In genomic region chr16:69567420-69568179, GRCm38 (mm10) we compare ENCODE assay signal across 23 mouse cellular contexts.
DNase-seq lines count a peak whose midpoint lies in the region; ATAC-seq and TF ChIP-seq lines count a peak whose summit lies in the region.
"Had no signal": no experiment of that assay in that cellular context is flagged by ENCODE, and none has a peak within 500 bp of the region (broad histone marks: within the 10 kb centered on the region; RNA-seq: fewer than 3 reads in every experiment).

No protein-coding gene starts in this region.

- H3K9me3 ChIP-seq in forebrain, embryonic 13.5 days (replicated peaks), result no peaks in the 10 kb centered on the region
- no peaks in the 10 kb centered on the region for H3K9me3 ChIP-seq in forebrain, embryonic 12.5 days
- no peaks in the 10 kb centered on the region for H3K9me3 ChIP-seq in midbrain, postnatal 0 days (ENCODE audit: low read length)
- H3K9me3 ChIP-seq in intestine, embryonic 16.5 days (ENCODE audit: control insufficient read depth, low read length), result no peaks in the 10 kb centered on the region
- H3K9me3 ChIP-seq: heart, embryonic 15.5 days; intestine, embryonic 15.5 days; limb, embryonic 12.5 days; midbrain, embryonic 12.5 days; stomach, embryonic 15.5 days had no signal

- no peak for TF ChIP-seq POLR2A in brain, embryonic 14.5 days (IDR thresholded peaks at IDR 0.05; ENCODE audit: borderline replicate concordance, extremely low read depth, insufficient read depth, insufficient read length, poor library complexity, severe bottlenecking)

- no peaks in the 10 kb centered on the region for H3K27me3 ChIP-seq in forebrain, embryonic 13.5 days
- no peaks in the 10 kb centered on the region for H3K27me3 ChIP-seq in forebrain, embryonic 12.5 days
- no peaks in the 10 kb centered on the region for H3K27me3 ChIP-seq in midbrain, postnatal 0 days (ENCODE audit: insufficient read depth, low read length)
- no peaks in the 10 kb centered on the region for H3K27me3 ChIP-seq in intestine, embryonic 16.5 days (replicated peaks; ENCODE audit: control insufficient read depth, insufficient read depth, low read length)
- H3K27me3 ChIP-seq: heart, embryonic 15.5 days; intestine, embryonic 15.5 days; limb, embryonic 12.5 days; midbrain, embryonic 12.5 days; stomach, embryonic 15.5 days had no signal

- DNase-seq in left cerebral cortex, postnatal 4 days, result peak; percentile 1
- no peak for DNase-seq in left cerebral cortex, adult 8-10 months (ENCODE audit: low spot score in 2 of 2)
- DNase-seq in brain, embryonic 14.5 days (ENCODE audit: low read depth), result peak; percentile 86
- DNase-seq in midbrain, postnatal 0 days (ENCODE audit: low spot score), result peak; percentile 66
- DNase-seq: adrenal gland, postnatal 36 days; cerebellum, adult 11-12 months; cerebellum, postnatal 10 days; gastrocnemius, adult 2 months; heart, postnatal 36 days; kidney, postnatal 25 days; liver, postnatal 0 days; thymus, postnatal 36 days had no signal

- intact Hi-C loops in left cerebral cortex, postnatal 4 days (cut with DNase I), result no loop called here

- H3K4me1 ChIP-seq in forebrain, embryonic 13.5 days, result no peaks in the 10 kb centered on the region
- no peaks in the 10 kb centered on the region for H3K4me1 ChIP-seq in forebrain, embryonic 12.5 days
- H3K4me1 ChIP-seq in midbrain, postnatal 0 days (ENCODE audit: insufficient read depth, low read length), result no peaks in the 10 kb centered on the region
- H3K4me1 ChIP-seq in intestine, embryonic 16.5 days (ENCODE audit: control insufficient read depth, insufficient read depth, low read length), result no peaks in the 10 kb centered on the region
- H3K4me1 ChIP-seq: heart, embryonic 15.5 days; intestine, embryonic 15.5 days; limb, embryonic 12.5 days; midbrain, embryonic 12.5 days; stomach, embryonic 15.5 days had no signal

- no peak overlapping the region for H3K9ac ChIP-seq in forebrain, embryonic 13.5 days
- H3K9ac ChIP-seq in forebrain, embryonic 12.5 days, result no peak overlapping the region
- no peak overlapping the region for H3K9ac ChIP-seq in midbrain, postnatal 0 days (replicated peaks; ENCODE audit: low read length, poor library complexity, severe bottlenecking)
- no peak overlapping the region for H3K9ac ChIP-seq in intestine, embryonic 16.5 days (ENCODE audit: low read depth, low read length)
- H3K9ac ChIP-seq: heart, embryonic 15.5 days; intestine, embryonic 15.5 days; limb, embryonic 12.5 days; liver, postnatal 0 days; midbrain, embryonic 12.5 days; stomach, embryonic 15.5 days had no signal

- ATAC-seq in forebrain, embryonic 13.5 days, result peak; percentile 84
- no peak for ATAC-seq in forebrain, embryonic 12.5 days (ENCODE audit: low FRiP score)
- ATAC-seq in midbrain, postnatal 0 days (ENCODE audit: low FRiP score), result peak; percentile 69; the same call in 1 of the 2 replicates
- no peak for ATAC-seq in intestine, embryonic 16.5 days
- ATAC-seq: intestine, embryonic 15.5 days; liver, postnatal 0 days; lung, postnatal 0 days had no signal

- WGBS in forebrain, embryonic 13.5 days, result 52% methylated on average over 2 of the region's 2 CpGs
- WGBS in forebrain, embryonic 12.5 days, result 63% methylated on average over 2 of the region's 2 CpGs
- 65% methylated on average over 2 of the region's 2 CpGs for WGBS in midbrain, postnatal 0 days
- WGBS in intestine, embryonic 16.5 days, result 80% methylated on average over 2 of the region's 2 CpGs

- H3K36me3 ChIP-seq in forebrain, embryonic 13.5 days (ENCODE audit: poor library complexity, severe bottlenecking), result no peaks in the 10 kb centered on the region
- no peaks in the 10 kb centered on the region for H3K36me3 ChIP-seq in forebrain, embryonic 12.5 days (replicated peaks)
- no peaks in the 10 kb centered on the region for H3K36me3 ChIP-seq in midbrain, postnatal 0 days (ENCODE audit: insufficient read depth, low read length)
- no peaks in the 10 kb centered on the region for H3K36me3 ChIP-seq in intestine, embryonic 16.5 days (ENCODE audit: control insufficient read depth, insufficient read depth, low read length)
- H3K36me3 ChIP-seq: heart, embryonic 15.5 days; intestine, embryonic 15.5 days; limb, embryonic 12.5 days; midbrain, embryonic 12.5 days; stomach, embryonic 15.5 days had no signal

- no peak for TF ChIP-seq CTCF in brain, embryonic 14.5 days (IDR thresholded peaks at IDR 0.05; ENCODE audit: borderline replicate concordance, extremely low read depth, insufficient read depth, insufficient read length)
- no peak for TF ChIP-seq CTCF in midbrain, postnatal 0 days (IDR thresholded peaks at IDR 0.05)

- H3K4me2 ChIP-seq in forebrain, embryonic 13.5 days, result no peak overlapping the region
- no peak overlapping the region for H3K4me2 ChIP-seq in forebrain, embryonic 12.5 days
- no peak overlapping the region for H3K4me2 ChIP-seq in midbrain, postnatal 0 days (ENCODE audit: low read depth, low read length, poor library complexity, severe bottlenecking)
- no peak overlapping the region for H3K4me2 ChIP-seq in intestine, embryonic 16.5 days (ENCODE audit: low read depth, low read length)
- H3K4me2 ChIP-seq: heart, embryonic 15.5 days; intestine, embryonic 15.5 days; limb, embryonic 12.5 days; liver, embryonic 11.5 days; midbrain, embryonic 12.5 days; stomach, embryonic 15.5 days had no signal

- H3K27ac ChIP-seq in forebrain, embryonic 13.5 days, result no peak overlapping the region
- no peak overlapping the region for H3K27ac ChIP-seq in forebrain, embryonic 12.5 days
- no peak overlapping the region for H3K27ac ChIP-seq in midbrain, postnatal 0 days (ENCODE audit: low read depth, low read length)
- H3K27ac ChIP-seq in intestine, embryonic 16.5 days (ENCODE audit: low read length), result no peak overlapping the region
- H3K27ac ChIP-seq: gastrocnemius, adult 2 months; heart, embryonic 15.5 days; intestine, embryonic 15.5 days; layer of hippocampus, adult 2 months; limb, embryonic 12.5 days; midbrain, embryonic 12.5 days; stomach, embryonic 15.5 days had no signal

- no peak overlapping the region for H3K4me3 ChIP-seq in forebrain, embryonic 13.5 days
- no peak overlapping the region for H3K4me3 ChIP-seq in forebrain, embryonic 12.5 days (replicated peaks)
- no peak overlapping the region for H3K4me3 ChIP-seq in midbrain, postnatal 0 days (ENCODE audit: low read depth, low read length)
- no peak overlapping the region for H3K4me3 ChIP-seq in intestine, embryonic 16.5 days (ENCODE audit: low read length)
- H3K4me3 ChIP-seq: gastrocnemius, adult 2 months; heart, embryonic 15.5 days; intestine, embryonic 15.5 days; layer of hippocampus, adult 2 months; limb, embryonic 12.5 days; midbrain, embryonic 12.5 days; stomach, embryonic 15.5 days had no signal

Comparison
In these comparisons a context has a peak if more than half of its experiments do, and no peak if none do; other contexts are left out.
1. ATAC-seq: peak in forebrain, embryonic 13.5 days (single experiment) and midbrain, postnatal 0 days (single experiment); none in forebrain, embryonic 12.5 days (single experiment) and intestine, embryonic 16.5 days (single experiment).
2. DNase-seq: peak in left cerebral cortex, postnatal 4 days (single experiment), brain, embryonic 14.5 days (single experiment) and midbrain, postnatal 0 days (single experiment); none in left cerebral cortex, adult 8-10 months (0 of 2).